Mouse (Mus musculus) cerebellum, postnatal 14 days (tissue): ENCODE measurements around the gene Gsk3b.
"Not testable (repeated sequence)": the region's sequence is repeated elsewhere in the genome, so short reads cannot be mapped to it uniquely, and the experiment has no call there.

Source experiments
- DNase-seq, 2 experiments: peaks; one replicate each; pipeline ENCODE4 v3.0.0; 2021; ENCODE audit warnings: mixed read lengths in 2 of 2

The Gsk3b gene

GRCm38 (mm10) chr16:38105453-38105852 is 16.7 kb downstream of the Gsk3b start:
- no peak for DNase-seq

- no peak for DNase-seq
Observed at GRCm38 (mm10) chr16:38106542-38106941, 17.7 kb downstream of the Gsk3b start.

GRCm38 (mm10) chr16:38110001-38110400 is 21.2 kb downstream of the Gsk3b start:
- DNase-seq = no peak

GRCm38 (mm10) chr16:38110575-38110974 is 21.8 kb downstream of the Gsk3b start:
- DNase-seq = no peak

GRCm38 (mm10) chr16:38114074-38114473 is 25.3 kb downstream of the Gsk3b start:
- no peak for DNase-seq

- not testable (repeated sequence) for DNase-seq
Observed at GRCm38 (mm10) chr16:38117909-38118308, 29.1 kb downstream of the Gsk3b start.

- DNase-seq = no peak
Observed at GRCm38 (mm10) chr16:38118723-38119122, 29.9 kb downstream of the Gsk3b start.

GRCm38 (mm10) chr16:38119286-38119685 is 30.5 kb downstream of the Gsk3b start:
- no peak for DNase-seq

GRCm38 (mm10) chr16:38129171-38129570 is 40.4 kb downstream of the Gsk3b start:
- no peak for DNase-seq

GRCm38 (mm10) chr16:38131041-38131440 is 42.2 kb downstream of the Gsk3b start:
- no peak for DNase-seq

- DNase-seq = no peak
Observed at GRCm38 (mm10) chr16:38131756-38132155, 43.0 kb downstream of the Gsk3b start.

GRCm38 (mm10) chr16:38132210-38132609 is 43.4 kb downstream of the Gsk3b start:
- DNase-seq = no peak

- peak; percentile 65 to 69 for DNase-seq
Observed at GRCm38 (mm10) chr16:38137296-38137695, 48.5 kb downstream of the Gsk3b start.

GRCm38 (mm10) chr16:38144898-38145297 is 56.1 kb downstream of the Gsk3b start:
- no peak for DNase-seq

- DNase-seq = no peak
Observed at GRCm38 (mm10) chr16:38150555-38150954, 61.8 kb downstream of the Gsk3b start.

- peak; percentile 65 to 66 for DNase-seq
Observed at GRCm38 (mm10) chr16:38157854-38158622, 69.2 kb downstream of the Gsk3b start.

- DNase-seq = no peak
Observed at GRCm38 (mm10) chr16:38162019-38162418, 73.2 kb downstream of the Gsk3b start.

- DNase-seq = no peak
Observed at GRCm38 (mm10) chr16:38164811-38165591, 76.2 kb downstream of the Gsk3b start.

- DNase-seq = no peak
Observed at GRCm38 (mm10) chr16:38168971-38169370, 80.2 kb downstream of the Gsk3b start.

GRCm38 (mm10) chr16:38179150-38179549 is 90.3 kb downstream of the Gsk3b start:
- no peak for DNase-seq

- no peak for DNase-seq
Observed at GRCm38 (mm10) chr16:38181421-38181820, 92.6 kb downstream of the Gsk3b start.

GRCm38 (mm10) chr16:38184657-38185269 is 96.0 kb downstream of the Gsk3b start:
- no peak for DNase-seq

GRCm38 (mm10) chr16:38189952-38190351 is 101.2 kb downstream of the Gsk3b start:
- DNase-seq = no peak

- no peak for DNase-seq
Observed at GRCm38 (mm10) chr16:38190531-38190930, 101.7 kb downstream of the Gsk3b start.
